Mouse (Mus musculus): ENCODE measurements at regions not wholly inside any gene's neighbourhood (a gene's known extent, or its start where the extent isn't known, plus 50 kb on each side); places are given as distances from the start of the nearest gene placed in this dataset.

DNA sequence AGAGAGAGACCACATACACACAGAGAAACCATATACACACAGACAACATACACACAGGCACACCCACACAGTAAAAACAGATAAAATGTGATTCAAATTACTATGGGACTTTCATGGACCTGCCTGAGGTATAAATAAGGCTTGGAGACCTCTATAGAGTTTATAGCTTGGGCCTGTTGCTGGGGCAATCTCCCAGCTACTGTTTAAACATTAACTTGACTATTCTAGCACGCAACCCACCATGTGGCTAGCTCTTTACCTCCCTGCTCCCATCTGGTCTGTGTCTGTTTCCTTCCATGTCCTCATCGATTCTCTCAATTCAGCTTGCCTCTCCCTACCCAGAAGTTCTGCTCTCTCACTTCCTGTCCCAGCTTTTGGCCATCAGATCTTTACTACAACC, 350.5 kb upstream of the Hs6st1 start:
- Histone ChIP-seq H3K4me1 (replicated peaks) (no peaks in the 10 kb centered on the region), H3K9me3 (replicated peaks) (peaks cover 7% of the 10 kb centered on the region), H3K9ac (no peak overlapping the region), H3K36me3 (no peaks in the 10 kb centered on the region), H3K4me3 (no peak overlapping the region), H3K4me2 (no peak overlapping the region), H3K27ac (ENCODE audit: poor library complexity, severe bottlenecking) (no peak overlapping the region), H3K27me3 (replicated peaks) (no peaks in the 10 kb centered on the region)
- 87% methylated on average over 2 of the region's 2 CpGs for WGBS
- no peak for ATAC-seq (ENCODE audit: insufficient number of reproducible peaks, low FRiP score)

DNA sequence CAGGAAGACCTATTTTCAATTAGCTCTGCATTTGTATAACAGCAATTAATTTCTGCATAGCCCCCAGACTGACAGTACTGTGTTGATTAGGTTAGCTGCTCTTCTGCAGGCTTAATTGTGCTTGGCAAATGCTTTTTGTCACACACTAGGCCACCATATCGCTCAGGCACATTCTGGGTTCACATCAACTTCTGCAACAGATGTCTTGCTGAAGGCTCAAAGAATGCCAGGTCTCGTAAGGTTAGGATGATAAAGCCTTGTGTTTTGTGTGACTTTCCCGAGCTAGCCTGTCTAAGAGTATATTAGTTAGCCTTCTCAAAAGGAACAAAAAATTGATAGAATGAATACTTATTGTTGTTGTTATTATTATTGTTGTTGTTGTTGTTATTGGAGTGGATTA, 348.1 kb upstream of the Hs6st1 start:
- WGBS: 79% methylated on average over 3 of the region's 3 CpGs
- no peak for ATAC-seq (ENCODE audit: insufficient number of reproducible peaks, low FRiP score)
- H3K27me3 ChIP-seq (replicated peaks): no peaks in the 10 kb centered on the region

DNA sequence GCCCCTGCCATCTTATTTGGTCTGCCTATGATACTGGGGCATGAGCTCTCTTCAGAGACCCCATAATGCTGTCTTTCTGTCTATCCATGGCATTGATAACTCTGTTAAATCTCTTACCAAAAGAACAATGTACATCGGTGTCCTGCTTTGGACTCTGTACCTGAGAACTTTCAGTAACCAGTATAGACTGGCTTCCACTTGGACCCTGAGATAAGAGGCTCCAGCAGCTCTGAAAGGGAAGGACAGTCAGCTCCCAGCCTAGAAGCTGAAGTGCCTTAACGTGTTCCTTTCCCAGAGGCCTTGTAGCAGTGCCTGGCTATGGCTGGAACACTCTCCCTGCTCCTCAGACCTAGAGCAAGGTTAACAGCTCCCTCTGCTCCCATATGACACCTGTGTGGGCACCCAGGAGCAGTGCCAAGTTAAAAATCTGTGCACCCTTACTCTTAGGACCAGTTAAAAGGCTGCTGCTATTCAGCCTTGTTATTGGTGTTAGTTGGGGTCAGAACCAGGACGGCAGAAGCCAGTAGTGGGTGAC, 343.8 kb upstream of the Hs6st1 start:
- Histone ChIP-seq H3K4me2 (no peak overlapping the region), H3K27me3 (replicated peaks) (no peaks in the 10 kb centered on the region), H3K9ac (no peak overlapping the region), H3K9me3 (replicated peaks) (no peaks in the 10 kb centered on the region), H3K4me1 (replicated peaks) (no peaks in the 10 kb centered on the region), H3K36me3 (no peaks in the 10 kb centered on the region), H3K27ac (ENCODE audit: poor library complexity, severe bottlenecking) (no peak overlapping the region), H3K4me3 (no peak overlapping the region)
- no peak for ATAC-seq (ENCODE audit: insufficient number of reproducible peaks, low FRiP score)
- WGBS: 55% methylated on average over 3 of the region's 3 CpGs

More for the DNA sequence above, 348.1 kb upstream of the Hs6st1 start:
- no peak overlapping the region for H3K9ac ChIP-seq
- H3K4me2 ChIP-seq: no peak overlapping the region
- H3K36me3 ChIP-seq: no peaks in the 10 kb centered on the region
- H3K9me3 ChIP-seq (replicated peaks): peaks cover 7% of the 10 kb centered on the region
- no peak overlapping the region for H3K27ac ChIP-seq (ENCODE audit: poor library complexity, severe bottlenecking)
- no peaks in the 10 kb centered on the region for H3K4me1 ChIP-seq (replicated peaks)
- no peak overlapping the region for H3K4me3 ChIP-seq

DNA sequence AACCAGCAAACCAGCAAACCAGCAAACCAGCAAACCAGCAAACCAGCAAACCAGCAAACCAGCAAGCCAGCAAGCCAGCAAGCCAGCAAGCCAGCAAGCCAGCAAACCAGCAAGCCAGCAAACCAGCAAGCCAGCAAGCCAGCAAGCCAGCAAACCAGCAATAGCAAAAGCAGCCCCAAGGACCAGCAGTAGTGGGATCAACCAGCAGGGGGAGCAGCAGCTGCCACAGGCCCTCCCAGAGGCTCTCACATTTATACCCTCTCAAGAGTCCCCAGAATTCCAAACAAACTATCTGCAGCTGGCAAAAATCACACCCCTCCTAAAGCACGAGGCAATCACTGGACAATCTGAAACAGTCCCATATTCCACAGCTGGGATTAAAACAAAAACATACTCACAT, 341.6 kb upstream of the Hs6st1 start:
- no peaks in the 10 kb centered on the region for H3K9me3 ChIP-seq (replicated peaks)
- no peaks in the 10 kb centered on the region for H3K36me3 ChIP-seq
- H3K4me1 ChIP-seq (replicated peaks): no peaks in the 10 kb centered on the region
- H3K9ac ChIP-seq: no peak overlapping the region
- WGBS: 38% methylated on average over 1 of the region's 1 CpGs
- H3K4me3 ChIP-seq: no peak overlapping the region
- H3K27ac ChIP-seq (ENCODE audit: poor library complexity, severe bottlenecking): no peak overlapping the region
- no peak overlapping the region for H3K4me2 ChIP-seq
- H3K27me3 ChIP-seq (replicated peaks): no peaks in the 10 kb centered on the region
- no peak for ATAC-seq (ENCODE audit: insufficient number of reproducible peaks, low FRiP score)

DNA sequence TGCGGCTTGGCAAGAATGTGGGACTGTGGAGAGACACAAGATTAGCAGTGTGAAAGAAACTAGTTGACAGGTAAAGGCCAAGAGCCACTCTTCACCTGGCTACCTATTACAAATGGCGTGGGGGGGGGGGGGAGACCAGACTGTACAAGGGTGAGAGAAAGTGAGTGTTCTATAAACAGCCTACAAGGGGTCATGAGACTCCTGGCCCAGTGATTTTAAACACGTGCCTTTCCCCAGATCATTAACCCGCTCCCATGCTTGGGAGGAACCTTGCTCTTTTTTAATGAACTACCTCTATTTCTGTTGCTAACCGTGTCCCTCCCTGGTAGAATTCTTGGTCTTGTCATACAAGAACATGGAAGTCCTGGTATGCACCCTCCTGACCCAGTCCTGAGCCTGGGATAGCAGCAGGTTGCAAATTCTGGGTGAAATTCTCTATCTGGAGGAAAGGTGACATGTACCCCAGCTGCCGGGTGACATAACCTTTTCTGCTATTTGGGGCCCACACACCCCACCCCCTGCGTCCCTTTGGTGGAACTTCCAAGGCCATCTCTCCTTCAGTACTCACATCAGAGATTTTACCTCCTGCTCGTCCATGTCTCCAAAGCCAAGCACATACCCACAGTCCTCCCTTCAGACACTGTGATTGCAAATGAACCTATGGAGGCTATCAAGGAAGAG, 340.8 kb upstream of the Hs6st1 start:
- H3K4me3 ChIP-seq: no peak overlapping the region
- no peaks in the 10 kb centered on the region for H3K9me3 ChIP-seq (replicated peaks)
- ATAC-seq (ENCODE audit: insufficient number of reproducible peaks, low FRiP score): no peak
- no peak overlapping the region for H3K9ac ChIP-seq
- WGBS: 73% methylated on average over 8 of the region's 8 CpGs
- H3K4me2 ChIP-seq: no peak overlapping the region
- H3K36me3 ChIP-seq: no peaks in the 10 kb centered on the region
- no peak overlapping the region for H3K27ac ChIP-seq (ENCODE audit: poor library complexity, severe bottlenecking)
- H3K27me3 ChIP-seq (replicated peaks): no peaks in the 10 kb centered on the region
- H3K4me1 ChIP-seq (replicated peaks): no peaks in the 10 kb centered on the region

DNA sequence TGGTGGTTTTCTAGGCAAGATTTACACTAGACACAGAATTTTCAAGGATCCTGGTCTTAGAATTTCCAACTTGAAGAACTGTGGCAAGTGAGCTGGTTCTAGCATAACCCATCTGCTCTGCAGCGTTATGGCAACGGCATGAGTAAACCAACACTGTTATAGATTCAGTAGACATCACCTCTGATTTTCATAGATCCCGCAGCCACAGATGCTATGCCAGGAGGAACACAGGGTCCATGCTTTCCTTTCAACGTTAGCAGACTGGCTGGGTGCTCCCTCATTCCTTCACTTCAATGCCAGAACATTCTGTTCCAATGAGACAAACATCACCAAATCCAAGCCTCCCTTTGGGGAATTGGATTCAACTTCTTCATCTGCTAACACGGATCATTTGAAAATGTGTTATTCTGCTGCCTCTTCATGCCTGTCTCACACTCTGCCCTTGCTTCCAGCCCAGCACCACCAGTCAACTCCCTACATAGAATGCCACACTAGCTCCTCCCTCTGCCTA, 338.4 kb upstream of the Hs6st1 start:
- Histone ChIP-seq H3K27me3 (replicated peaks) (no peaks in the 10 kb centered on the region), H3K9ac (no peak overlapping the region), H3K27ac (ENCODE audit: poor library complexity, severe bottlenecking) (no peak overlapping the region), H3K9me3 (replicated peaks) (no peaks in the 10 kb centered on the region), H3K4me1 (replicated peaks) (no peaks in the 10 kb centered on the region), H3K4me3 (no peak overlapping the region), H3K4me2 (no peak overlapping the region), H3K36me3 (no peaks in the 10 kb centered on the region)
- no peak for ATAC-seq (ENCODE audit: insufficient number of reproducible peaks, low FRiP score)
- 78% methylated on average over 5 of the region's 5 CpGs for WGBS

DNA sequence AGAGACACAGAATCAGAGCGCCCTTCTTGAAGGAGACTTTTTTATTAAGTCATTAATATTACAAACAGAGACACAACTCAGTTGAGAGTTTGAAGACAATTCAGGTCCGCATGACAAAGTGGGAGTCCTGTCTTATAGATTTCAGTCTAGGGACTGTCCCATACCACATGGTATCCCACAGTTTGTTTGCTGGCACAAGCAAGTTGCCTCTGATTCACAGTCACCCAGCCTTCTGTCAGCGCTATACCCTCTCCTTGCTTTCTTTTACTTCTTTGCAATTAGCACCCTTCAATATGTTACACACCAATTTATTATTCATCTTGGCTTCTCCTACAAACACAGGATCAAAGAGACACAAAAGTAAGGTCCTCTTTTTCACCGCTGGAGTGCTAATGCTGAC, 337.9 kb upstream of the Hs6st1 start:
- H3K36me3 ChIP-seq: no peaks in the 10 kb centered on the region
- WGBS: 78% methylated on average over 4 of the region's 4 CpGs

DNA sequence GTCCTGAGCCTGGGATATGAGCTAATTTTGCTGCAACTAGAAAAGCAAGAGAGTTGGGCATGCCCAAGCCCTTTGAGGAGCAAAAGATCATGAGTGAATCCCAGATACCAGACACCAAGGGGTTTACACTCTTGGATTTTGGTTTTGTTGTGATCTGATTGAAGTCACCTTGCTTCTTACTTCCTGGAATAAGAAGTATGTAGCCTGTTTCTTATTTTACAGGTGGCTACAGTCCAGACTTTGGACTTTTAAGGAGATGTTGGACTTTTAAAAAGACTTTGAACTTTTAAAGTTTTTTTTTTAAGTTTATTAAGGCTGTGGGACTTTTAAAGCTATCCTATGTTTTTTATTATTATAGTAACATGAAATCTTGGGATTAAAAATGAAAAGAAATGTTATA, 332.0 kb upstream of the Hs6st1 start:
- H3K36me3 ChIP-seq: no peaks in the 10 kb centered on the region
- H3K4me1 ChIP-seq (replicated peaks): no peaks in the 10 kb centered on the region
- ATAC-seq (ENCODE audit: insufficient number of reproducible peaks, low FRiP score): no peak
- H3K9ac ChIP-seq: no peak overlapping the region
- H3K4me3 ChIP-seq: no peak overlapping the region
- H3K9me3 ChIP-seq (replicated peaks): no peaks in the 10 kb centered on the region
- no peak overlapping the region for H3K27ac ChIP-seq (ENCODE audit: poor library complexity, severe bottlenecking)
- H3K27me3 ChIP-seq (replicated peaks): no peaks in the 10 kb centered on the region
- no peak overlapping the region for H3K4me2 ChIP-seq

More for the DNA sequence above, 337.9 kb upstream of the Hs6st1 start:
- H3K4me3 ChIP-seq: no peak overlapping the region
- no peaks in the 10 kb centered on the region for H3K27me3 ChIP-seq (replicated peaks)
- no peaks in the 10 kb centered on the region for H3K4me1 ChIP-seq (replicated peaks)
- no peak overlapping the region for H3K4me2 ChIP-seq
- H3K27ac ChIP-seq (ENCODE audit: poor library complexity, severe bottlenecking): no peak overlapping the region
- no peak for ATAC-seq (ENCODE audit: insufficient number of reproducible peaks, low FRiP score)
- H3K9me3 ChIP-seq (replicated peaks): no peaks in the 10 kb centered on the region
- no peak overlapping the region for H3K9ac ChIP-seq

DNA sequence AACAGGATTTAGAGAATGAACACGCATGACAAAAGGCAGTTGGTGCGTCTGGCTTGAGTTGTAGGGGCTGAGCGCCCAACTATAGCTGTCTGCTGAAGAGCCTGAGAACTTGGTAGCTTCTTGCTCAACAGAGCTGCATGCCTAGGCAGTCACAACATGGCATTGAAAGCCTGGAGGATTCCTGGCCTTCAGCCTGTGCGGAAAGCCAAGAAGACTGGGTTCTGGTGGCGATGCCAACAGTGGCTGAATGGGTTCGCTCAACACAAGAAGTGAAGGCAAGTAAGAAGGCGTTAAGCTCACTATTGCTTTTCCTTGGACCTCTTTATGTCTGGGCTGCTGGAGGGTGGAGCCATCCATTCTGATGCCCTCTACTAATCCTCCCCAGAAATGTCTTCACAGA, 318.6 kb upstream of the Hs6st1 start:
- H3K36me3 ChIP-seq: no peaks in the 10 kb centered on the region
- no peak overlapping the region for H3K4me2 ChIP-seq
- H3K27ac ChIP-seq (ENCODE audit: poor library complexity, severe bottlenecking): no peak overlapping the region
- no peak overlapping the region for H3K9ac ChIP-seq
- no peaks in the 10 kb centered on the region for H3K4me1 ChIP-seq (replicated peaks)
- no peak overlapping the region for H3K4me3 ChIP-seq
- no peaks in the 10 kb centered on the region for H3K9me3 ChIP-seq (replicated peaks)
- H3K27me3 ChIP-seq (replicated peaks): no peaks in the 10 kb centered on the region
- WGBS: 91% methylated on average over 7 of the region's 7 CpGs
- no peak for ATAC-seq (ENCODE audit: insufficient number of reproducible peaks, low FRiP score)

DNA sequence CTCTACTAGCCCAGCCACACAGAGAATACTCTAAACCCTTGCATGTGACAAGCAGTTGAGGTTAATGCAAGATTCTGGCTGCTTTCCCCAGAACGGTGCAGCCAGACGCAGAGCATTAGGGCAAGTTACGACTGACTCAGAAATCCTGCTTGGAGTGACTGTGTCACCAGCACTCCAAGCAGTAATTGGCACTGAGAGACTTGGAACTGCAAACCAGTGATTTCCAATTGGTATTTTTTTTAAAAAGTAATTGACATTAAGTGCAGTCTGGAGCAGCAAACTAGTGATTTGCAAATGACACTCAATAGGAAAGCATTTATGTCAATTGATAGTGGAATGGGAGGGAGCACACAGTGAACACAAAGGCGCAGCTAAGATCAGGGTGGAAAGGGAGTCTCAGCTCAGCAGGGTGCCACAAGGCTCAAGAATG, 318.1 kb upstream of the Hs6st1 start:
- 61% methylated on average over 4 of the region's 4 CpGs for WGBS

DNA sequence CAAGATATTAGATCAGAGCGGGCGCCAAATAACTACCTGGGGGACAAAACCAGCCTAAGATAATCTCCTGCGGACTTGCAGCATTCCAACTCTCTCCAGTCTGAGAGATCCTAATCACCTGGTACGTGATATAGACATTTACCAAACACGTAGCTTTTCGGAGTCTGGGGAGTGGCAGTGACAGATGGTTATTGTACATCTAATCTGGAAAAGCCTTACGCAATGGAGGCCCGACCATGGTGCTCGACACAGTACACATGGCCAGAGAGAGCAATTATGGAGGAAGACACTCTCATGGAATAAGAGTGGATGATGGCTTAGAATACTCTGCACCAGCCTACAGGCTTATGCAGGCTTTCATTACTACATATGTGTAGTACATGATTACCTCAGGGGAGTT, 315.6 kb upstream of the Hs6st1 start:
- ATAC-seq (ENCODE audit: insufficient number of reproducible peaks, low FRiP score): no peak

More for the DNA sequence above, 318.1 kb upstream of the Hs6st1 start:
- no peak for ATAC-seq (ENCODE audit: insufficient number of reproducible peaks, low FRiP score)
- Histone ChIP-seq H3K27me3 (replicated peaks) (no peaks in the 10 kb centered on the region), H3K36me3 (no peaks in the 10 kb centered on the region), H3K9ac (no peak overlapping the region), H3K4me3 (no peak overlapping the region), H3K4me2 (no peak overlapping the region), H3K4me1 (replicated peaks) (no peaks in the 10 kb centered on the region), H3K9me3 (replicated peaks) (no peaks in the 10 kb centered on the region), H3K27ac (ENCODE audit: poor library complexity, severe bottlenecking) (no peak overlapping the region)

DNA sequence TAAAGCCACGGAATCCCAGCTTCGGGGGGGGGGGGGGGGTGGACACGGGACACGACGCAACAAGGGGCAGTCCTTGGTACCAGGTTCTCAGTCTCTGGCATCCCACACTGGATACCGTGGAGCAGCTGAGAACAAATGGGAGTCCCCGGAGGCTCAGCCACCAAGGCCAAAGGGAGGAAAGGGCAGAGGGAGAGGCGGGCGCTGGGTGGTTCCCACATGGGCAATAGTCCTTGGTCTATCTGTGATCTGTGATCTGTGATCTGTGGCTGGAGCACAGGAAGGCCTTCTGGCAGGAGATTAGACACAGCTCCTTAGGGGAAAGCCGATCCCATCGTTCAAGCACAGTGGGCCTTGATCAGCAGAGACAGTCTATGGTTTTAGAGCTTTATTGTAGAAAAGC, 314.0 kb upstream of the Hs6st1 start:
- H3K4me1 ChIP-seq (replicated peaks): 0 out of 2 replicates have a peak, but pooled peaks cover under 1% of the 10 kb centered on the region
- peaks cover 3% of the 10 kb centered on the region; the same call in 1 of the 2 replicates for H3K9me3 ChIP-seq (replicated peaks)
- H3K4me3 ChIP-seq: no peak overlapping the region
- ATAC-seq (ENCODE audit: insufficient number of reproducible peaks, low FRiP score): no peak
- no peaks in the 10 kb centered on the region for H3K27me3 ChIP-seq (replicated peaks)
- no peaks in the 10 kb centered on the region for H3K36me3 ChIP-seq
- H3K9ac ChIP-seq: no peak overlapping the region
- H3K27ac ChIP-seq (ENCODE audit: poor library complexity, severe bottlenecking): no peak overlapping the region
- WGBS: 80% methylated on average over 10 of the region's 11 CpGs
- no peak overlapping the region for H3K4me2 ChIP-seq

More for the DNA sequence above, 315.6 kb upstream of the Hs6st1 start:
- Histone ChIP-seq H3K4me2 (no peak overlapping the region), H3K27me3 (replicated peaks) (no peaks in the 10 kb centered on the region), H3K9me3 (replicated peaks) (peaks cover 3% of the 10 kb centered on the region; the same call in 1 of the 2 replicates), H3K9ac (no peak overlapping the region), H3K36me3 (no peaks in the 10 kb centered on the region), H3K4me3 (no peak overlapping the region), H3K27ac (ENCODE audit: poor library complexity, severe bottlenecking) (no peak overlapping the region), H3K4me1 (replicated peaks) (no peaks in the 10 kb centered on the region)
- 77% methylated on average over 9 of the region's 9 CpGs for WGBS

Data from heart, embryonic 12.5 days (tissue).